Mouse (Mus musculus) brain, embryonic 18.5 days (tissue): ENCODE results near the gene Trim10.
"Not testable (repeated sequence)": the region's sequence is repeated elsewhere in the genome, so short reads cannot be mapped to it uniquely, and the experiment has no call there.

ENCODE experiments used
- DNase-seq: peaks from one replicate; pipeline ENCODE4 v3.0.0-alpha.2; 2012; ENCODE audit warnings: low read depth, low spot score

The Trim10 gene

GRCm38 (mm10) chr17:36858181-36858580 lies 11.2 kb upstream of the Trim10 start:
- no peak for DNase-seq

- DNase-seq, result no peak
These were observed 7.7 kb upstream of the Trim10 start for GRCm38 (mm10) chr17:36861680-36862079.

GRCm38 (mm10) chr17:36866719-36867527 lies 2.5 kb upstream of the Trim10 start, which contains the start of gene Trim15:
Gene Trim15 (minus strand): TSS chr17:36867210.
- DNase-seq, result no peak

GRCm38 (mm10) chr17:36868836-36869235 lies 538 bp upstream of the Trim10 start:
- no peak for DNase-seq

- no peak for DNase-seq
These were observed 809 bp downstream of the Trim10 start for GRCm38 (mm10) chr17:36869955-36870810.

- DNase-seq, result no peak
These were observed 5.3 kb downstream of the Trim10 start for GRCm38 (mm10) chr17:36874636-36875035.

GRCm38 (mm10) chr17:36883350-36883749 lies 14.0 kb downstream of the Trim10 start:
- DNase-seq, result no peak

GRCm38 (mm10) chr17:36885132-36885790 lies 15.9 kb downstream of the Trim10 start:
- DNase-seq, result no peak

- no peak for DNase-seq
These were observed 20.9 kb downstream of the Trim10 start, which contains the start of gene Trim40 for GRCm38 (mm10) chr17:36890073-36890903. Gene Trim40 (minus strand): TSS chr17:36890123.

- not testable (repeated sequence) for DNase-seq
These were observed 22.1 kb downstream of the Trim10 start for GRCm38 (mm10) chr17:36891496-36891895.

- peak; percentile 36 for DNase-seq
These were observed 23.0 kb downstream of the Trim10 start for GRCm38 (mm10) chr17:36892362-36892761.

- no peak for DNase-seq
These were observed 24.0 kb downstream of the Trim10 start for GRCm38 (mm10) chr17:36893387-36893786.

GRCm38 (mm10) chr17:36896583-36896982 lies 27.2 kb downstream of the Trim10 start:
- DNase-seq, result no peak

GRCm38 (mm10) chr17:36897065-36897464 lies 27.7 kb downstream of the Trim10 start:
- DNase-seq, result no peak

- DNase-seq, result no peak
These were observed 28.3 kb downstream of the Trim10 start, which contains the start of gene Trim31 for GRCm38 (mm10) chr17:36897552-36898205. Gene Trim31 (plus strand): TSS chr17:36898118.

GRCm38 (mm10) chr17:36899376-36899775 lies 30.0 kb downstream of the Trim10 start:
- no peak for DNase-seq

GRCm38 (mm10) chr17:36900001-36900400 lies 30.6 kb downstream of the Trim10 start:
- DNase-seq, result no peak

GRCm38 (mm10) chr17:36900691-36901090 lies 31.3 kb downstream of the Trim10 start:
- DNase-seq, result no peak

- no peak for DNase-seq
These were observed 34.3 kb downstream of the Trim10 start for GRCm38 (mm10) chr17:36903651-36904050.

- DNase-seq, result no peak
These were observed 38.9 kb downstream of the Trim10 start for GRCm38 (mm10) chr17:36908235-36908634.
